Mouse (Mus musculus) brain, adult 2 months (tissue): Measurements from ENCODE around the gene Slc38a2.
A peak's percentile ranks its signal among the peaks of the same experiment; 100 is the strongest.

Experiments used
- DNase-seq: peaks from one replicate; pipeline ENCODE4 v3.0.0; 2011; ENCODE audit warnings: low read depth, low spot score

Gene Slc38a2

DNA sequence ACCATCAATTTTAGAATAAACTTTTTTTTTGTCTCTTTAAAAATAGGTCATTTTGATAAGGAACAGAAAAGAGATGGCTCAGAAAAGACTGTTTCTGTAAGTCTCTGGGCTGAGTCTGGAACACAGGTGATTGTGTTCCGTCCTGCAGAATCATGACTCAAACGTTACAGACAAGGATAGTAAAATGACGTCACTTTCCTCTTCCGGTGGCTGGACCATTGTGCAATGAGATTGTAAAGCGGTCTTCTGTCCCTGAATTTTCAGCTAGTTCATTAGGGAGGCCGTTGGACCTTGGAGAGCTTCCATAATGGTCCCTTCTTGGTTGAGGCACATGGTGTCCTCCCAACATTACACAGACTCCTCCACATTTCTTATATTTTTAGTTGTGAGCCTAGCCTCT lies 29.8 kb downstream of the Slc38a2 start:
- DNase-seq: no peak

DNA sequence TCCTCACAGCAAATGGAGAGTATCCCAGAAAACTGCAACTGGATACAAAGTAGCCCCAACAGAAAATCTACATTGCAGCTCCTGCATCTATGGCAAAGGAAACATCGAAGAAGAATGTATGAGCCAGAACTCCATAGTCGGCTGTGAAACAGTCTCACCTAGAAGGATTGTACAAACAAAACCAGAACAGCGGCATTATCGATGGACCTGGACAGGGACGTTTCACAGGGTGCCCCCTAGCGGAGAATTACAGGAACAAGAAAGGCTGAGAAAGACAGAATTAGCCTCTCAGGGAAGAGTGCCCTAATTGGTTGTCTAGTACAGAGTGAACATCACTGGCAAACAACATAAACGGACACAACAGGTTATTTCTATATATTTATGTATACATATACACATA lies 32.9 kb downstream of the Slc38a2 start:
- DNase-seq: peak; percentile 86

DNA sequence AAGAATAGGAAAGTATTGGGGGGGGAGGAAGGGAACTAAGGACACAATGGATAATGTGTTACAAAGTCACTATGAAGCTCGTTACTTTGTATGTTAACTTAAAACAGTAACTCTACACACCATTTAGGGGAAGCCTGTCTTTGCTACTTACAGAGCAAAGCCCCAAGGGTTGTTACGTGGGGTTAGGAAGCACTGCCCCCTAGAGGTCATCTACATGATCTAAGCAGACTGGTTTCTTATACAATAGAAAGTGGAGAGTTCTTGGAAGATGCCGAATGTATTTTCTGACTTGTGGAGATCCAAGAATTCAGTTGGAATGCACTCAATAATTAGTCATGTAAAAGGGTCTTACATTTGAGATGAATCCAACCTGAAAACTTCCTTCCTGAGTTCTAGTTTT lies 33.6 kb downstream of the Slc38a2 start:
- peak; percentile 95 for DNase-seq

DNA sequence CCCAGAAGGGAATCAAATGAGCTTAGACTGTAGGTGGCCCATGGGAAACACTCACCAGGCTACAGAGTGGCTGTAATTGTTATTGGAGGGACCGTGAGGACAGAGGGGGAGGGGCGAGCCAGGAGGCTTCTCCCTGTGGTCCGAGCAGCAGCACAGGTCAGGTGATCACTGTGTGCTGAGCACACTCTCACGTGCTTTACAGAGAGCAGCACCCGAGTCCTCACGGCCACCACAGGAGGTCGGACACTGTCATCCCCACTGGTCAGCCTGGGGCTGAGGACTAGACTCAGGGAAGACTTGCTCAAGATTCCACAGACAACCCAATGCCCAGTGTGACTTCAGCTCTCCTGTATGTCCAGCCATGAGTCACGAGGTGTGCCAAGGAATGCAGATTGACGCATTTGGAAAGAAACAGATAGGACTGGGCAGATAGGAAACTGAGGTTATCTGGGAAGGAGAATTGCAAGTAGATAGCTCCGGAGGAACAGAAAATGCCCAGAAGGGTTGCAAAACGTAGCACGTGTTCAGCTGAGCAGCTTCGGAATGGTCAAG lies 38.9 kb downstream of the Slc38a2 start:
- DNase-seq: no peak

DNA sequence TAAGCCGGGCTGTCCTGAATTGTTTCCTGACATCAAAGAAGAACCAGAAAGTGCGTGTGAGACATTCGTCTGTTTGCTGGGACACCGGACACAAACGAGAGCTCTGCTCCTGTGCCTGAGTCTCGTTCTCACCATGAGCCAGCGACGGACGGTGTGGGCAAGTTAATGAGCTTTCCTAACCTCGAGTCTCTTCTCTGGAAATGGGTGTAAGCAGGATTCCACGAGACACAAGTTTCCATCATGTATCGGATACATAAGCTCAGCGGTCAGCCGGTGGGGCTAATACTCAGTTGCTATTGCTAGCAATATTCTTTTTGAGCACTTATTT lies 41.3 kb downstream of the Slc38a2 start:
- DNase-seq: no peak

DNA sequence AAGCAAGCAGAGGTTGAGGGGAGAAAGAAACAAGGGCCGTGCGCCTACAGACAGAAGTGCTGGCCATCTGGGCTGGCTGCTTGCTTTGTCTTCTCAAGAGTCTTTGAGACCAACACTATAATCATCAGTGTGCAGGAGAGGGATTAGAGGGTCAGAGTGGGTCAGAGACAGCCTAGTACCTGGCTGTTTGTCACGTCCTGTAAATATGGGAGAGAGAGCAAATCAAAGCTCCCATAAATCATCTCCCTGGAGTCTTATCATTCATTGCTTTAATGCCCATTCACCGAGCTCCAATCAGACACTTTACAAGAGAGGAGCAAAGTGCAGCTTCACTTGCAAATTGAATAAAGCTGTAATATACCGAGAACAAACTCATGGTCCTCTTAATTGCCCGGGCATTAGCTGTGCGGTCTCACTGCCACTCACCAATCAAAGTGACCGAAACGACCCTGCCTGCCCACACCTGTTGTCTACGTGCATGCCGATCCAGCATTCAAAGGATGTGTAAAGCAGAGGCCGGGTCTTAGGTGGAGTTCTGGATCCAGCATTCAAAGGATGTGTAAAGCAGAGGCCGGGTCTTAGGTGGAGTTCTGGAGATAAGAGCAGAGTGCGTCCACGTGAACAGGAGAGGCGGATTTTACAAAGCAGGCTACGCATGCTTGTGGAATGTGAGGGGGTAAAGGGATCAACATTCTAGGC lies 41.8 kb downstream of the Slc38a2 start:
- DNase-seq: no peak

DNA sequence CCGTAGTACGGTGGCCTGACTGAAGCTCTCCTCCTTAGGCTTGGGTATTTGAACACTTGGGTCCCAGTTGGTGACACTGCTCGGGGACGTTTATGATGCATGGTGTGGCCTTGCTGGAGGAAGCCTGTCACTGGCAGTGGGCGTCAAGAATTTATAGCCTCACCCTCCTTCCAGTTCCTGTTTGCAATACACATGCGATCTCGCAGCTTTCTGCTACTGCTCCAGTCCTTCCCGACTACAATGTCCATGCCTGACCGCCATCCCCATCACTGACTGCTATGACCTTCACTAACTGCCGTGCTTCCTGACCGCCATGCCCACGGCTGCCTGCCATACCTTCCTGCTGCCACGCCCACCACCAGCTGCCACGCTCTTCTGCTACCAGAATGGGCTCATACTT lies 44.0 kb downstream of the Slc38a2 start:
- no peak for DNase-seq

DNA sequence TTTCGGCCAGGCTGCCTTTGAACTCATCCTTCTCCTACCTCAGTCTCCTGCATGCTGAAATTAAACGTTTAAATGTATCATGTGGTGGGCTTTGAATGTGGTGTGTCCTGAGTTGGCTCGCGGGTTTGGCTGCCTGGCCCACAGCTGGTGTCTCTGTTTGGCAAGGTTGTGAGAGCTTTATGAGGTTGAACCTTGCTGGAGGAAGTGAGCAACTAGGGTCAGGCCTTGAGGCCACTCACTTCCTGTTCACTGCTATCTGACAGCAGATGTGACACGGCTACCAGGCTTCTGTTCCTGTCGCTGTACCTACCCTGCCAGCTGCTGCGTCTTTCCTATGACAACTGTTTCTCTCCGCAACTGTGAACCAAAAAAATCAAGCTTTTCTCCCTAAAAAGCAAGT lies 44.8 kb downstream of the Slc38a2 start:
- DNase-seq: no peak

DNA sequence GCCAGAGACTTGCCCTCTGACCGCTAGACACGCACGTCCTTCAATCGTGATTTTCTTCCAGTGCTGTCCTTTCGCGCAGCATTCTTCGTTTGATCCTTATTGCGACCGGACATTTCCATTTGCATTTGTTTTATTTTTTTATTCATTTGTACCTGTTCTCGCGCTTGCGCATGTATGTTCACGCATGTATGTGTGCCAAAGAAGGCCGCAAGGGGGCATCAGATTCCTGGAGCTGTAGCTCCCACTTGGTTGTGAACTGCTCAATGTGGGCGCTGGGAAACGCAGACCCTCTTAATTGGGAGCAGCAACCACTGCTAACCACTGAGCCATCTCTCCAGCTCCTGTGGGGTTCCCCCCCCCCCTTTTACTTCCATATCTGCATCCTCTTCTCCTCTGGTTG lies 46.5 kb downstream of the Slc38a2 start:
- no peak for DNase-seq

DNA sequence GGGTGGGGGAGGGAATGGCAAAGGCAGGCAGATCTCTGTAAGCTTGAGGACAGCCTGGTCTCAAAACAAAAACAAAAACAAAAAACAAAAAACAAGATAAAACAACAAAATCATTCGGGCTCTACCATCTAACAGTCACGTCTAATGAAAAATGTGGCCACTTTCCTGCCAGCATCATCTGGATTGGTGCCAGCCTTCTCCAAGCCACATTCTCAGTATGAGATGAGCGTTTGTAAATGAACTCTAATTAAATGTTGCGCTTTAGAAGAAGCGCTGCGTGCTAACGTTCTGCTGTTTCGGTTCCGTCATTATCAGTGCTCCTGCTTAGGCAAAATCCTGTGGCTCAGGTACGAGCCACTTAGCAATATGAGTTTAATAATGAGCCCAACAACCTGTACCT lies 47.0 kb downstream of the Slc38a2 start:
- peak; percentile 38 for DNase-seq

DNA sequence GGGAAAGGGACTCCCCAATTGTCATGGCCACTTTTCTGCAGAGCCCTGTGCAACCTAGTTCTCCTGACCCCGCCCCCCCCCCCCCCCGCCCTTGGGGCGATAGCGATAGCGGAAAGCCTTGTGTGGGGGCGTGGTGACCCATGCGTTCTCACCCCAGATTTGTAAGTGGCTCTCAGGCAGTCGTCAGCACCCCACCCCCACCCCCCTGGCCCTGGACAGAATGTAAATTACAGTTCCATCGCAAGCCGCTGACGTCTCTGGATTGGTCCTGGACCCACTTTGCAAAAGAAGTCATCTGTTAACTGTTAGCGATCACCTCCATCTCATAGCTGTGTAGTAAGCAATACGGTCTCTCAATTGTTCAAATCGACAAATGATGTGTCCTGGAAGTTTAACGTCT lies 52.2 kb downstream of the Slc38a2 start:
- DNase-seq: no peak

DNA sequence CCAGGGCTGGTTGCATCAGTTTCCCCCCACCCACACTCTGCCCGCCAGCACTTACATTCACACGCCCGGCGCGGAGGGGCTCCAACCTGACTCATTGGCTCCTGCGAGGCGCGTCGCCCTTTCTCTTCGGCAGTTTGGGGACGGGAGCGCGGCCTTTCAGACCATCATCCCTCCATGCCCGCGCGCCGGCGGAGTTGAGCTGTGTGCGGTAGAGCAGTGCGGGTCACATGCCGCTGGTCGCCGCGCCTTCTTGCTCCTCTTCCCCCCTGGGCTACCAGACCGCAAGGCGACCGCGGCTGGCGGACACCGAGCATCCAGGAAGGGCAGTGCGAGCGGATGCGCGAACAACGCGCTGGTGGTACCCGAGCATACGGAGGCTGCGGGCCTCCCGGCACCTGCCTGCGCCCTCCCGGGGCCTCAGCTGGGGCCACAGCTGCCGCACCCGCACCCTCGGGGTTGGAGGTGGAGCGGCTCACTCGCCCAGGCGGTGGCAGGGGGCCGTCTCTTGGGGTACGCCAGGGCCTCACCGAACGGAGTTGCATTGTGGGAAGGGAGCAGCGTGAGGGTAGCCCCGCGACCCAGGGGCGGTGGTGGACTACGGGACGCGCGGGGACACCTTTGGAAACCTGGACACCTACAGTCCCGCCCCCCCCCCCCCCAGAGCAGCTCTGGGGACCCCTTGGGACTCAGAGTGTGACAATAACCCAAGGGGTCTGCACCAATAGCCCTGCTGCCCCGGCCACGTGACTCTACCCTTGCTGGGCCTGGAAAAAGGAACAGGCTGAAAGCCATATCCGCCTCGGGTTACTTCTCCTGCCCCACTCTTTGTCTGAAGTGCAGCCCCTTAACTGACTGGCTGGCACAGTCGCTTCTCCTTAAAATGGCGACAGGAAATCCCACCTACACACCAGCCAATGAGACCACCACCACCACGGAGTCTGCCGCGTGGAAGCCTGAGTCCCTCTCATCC lies 56.8 kb downstream of the Slc38a2 start, which contains the start of gene Slc38a1:
Slc38a1 (minus strand) TSS at position 478 of the 970 bp plus-strand sequence.
- peak; percentile 76 for DNase-seq

DNA sequence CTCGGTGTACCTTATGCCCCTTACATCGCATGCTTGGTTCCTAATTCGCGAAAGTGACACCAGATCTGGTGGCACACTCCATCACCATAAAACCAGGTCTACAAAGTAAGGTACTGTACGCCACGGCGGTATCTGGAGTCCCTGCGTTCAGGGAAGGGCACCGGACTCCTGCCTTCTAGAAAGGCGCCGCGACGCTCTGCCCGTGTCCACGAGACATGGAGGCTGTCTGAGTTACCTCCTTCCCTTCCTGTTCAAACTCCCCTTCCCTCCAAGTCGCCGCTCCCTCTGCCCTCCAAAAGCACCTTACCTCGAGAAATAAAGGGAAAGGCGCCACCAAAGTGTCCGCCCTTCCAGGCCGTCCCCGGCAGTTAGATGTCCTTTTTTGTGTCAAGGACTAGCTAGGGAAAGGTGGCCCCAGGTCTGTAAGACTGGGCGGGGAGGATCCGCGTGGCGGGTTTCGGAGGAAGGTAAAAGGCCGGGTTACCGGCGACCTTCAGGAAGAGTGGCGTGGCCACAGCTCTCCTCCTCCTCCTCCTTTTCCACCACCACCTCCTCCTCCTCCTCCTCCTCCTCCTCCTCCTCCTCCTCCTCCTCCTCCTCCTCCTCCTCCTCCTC lies 57.6 kb downstream of the Slc38a2 start:
- DNase-seq: peak; percentile 55

DNA sequence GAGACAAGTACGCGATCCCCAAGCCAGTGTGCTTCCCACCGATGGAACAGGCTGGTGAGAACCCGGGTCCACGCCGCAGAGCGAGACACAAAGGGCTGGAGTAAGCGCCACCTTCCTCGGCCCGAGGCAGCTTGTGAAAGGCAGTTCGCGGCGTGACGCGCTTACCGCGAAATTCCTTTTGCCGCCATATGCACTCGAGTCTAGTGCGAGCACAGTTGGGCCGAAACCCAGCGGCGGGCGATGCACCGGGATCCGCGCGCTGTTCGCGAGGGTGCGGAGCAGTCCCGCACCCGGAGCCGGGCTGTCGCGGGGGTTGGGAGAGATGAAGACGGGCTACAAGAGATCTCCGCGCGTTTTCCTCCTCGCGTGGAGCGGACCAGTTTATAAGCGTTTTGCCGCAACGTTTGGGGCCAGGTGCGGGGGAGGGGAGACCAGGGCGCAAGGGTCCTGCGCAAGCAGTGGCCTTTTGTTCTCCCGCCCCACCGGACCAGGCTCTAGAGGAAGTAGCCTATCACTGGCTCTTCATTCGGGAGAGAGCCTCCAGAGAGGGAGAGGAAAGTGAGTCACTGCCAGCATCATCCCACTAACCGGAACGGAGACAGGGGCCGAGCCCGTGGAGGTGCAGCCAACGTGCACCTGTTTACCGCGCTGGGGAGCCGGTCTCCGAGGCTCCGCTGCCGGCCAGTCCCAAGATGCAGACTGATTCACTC lies 58.3 kb downstream of the Slc38a2 start:
- DNase-seq: peak; percentile 92

DNA sequence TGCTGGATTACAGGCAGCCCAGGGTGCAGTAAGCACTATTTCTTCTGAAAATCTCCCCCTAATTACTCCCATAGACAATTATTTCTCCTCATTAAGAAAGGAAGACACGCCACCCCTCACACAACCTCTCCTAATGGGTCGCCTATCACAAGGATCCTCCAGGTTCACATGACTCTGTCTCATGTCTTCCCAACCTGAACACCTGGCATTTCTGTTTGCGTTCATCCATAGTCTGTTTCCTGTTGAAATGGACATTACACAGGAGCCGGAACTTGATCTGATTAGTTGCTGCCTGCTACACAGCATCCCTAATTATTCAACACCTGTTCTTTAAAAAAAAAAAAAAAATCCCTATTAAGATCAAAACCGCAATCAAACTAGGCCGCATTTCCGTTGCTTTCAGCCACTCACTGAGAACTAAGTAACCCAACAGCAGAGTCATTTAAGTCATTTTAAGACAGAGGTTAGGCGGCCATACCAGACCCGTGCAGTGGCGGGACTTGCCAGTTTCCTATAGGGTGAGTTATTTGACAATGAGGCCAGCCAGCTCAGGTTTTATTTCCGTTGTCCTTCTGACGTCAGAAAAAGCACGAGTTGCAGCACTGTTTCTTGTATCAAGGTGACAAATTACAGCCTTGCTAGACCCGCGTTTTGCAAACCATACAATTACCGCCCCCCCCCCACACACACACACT lies 59.1 kb downstream of the Slc38a2 start:
- DNase-seq: peak; percentile 86

DNA sequence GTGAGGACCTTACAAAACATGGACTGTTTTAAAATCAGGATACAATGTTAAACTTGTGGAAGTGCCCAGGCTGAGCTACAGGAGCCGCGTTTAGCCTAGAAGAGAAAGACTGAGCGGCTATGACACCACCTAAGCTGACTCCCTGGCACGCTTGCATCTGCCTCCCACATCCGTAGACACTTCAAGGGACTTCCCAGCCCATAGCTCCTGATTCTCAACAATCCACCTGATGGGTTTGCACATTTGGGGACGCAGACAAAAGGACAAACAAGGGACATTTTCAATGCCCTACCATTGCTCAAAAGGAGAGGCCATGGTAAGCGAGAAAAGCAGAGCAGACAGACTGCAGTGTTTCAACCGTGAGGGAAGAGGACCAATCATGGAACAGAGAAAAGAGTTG lies 59.9 kb downstream of the Slc38a2 start:
- DNase-seq: peak; percentile 51

DNA sequence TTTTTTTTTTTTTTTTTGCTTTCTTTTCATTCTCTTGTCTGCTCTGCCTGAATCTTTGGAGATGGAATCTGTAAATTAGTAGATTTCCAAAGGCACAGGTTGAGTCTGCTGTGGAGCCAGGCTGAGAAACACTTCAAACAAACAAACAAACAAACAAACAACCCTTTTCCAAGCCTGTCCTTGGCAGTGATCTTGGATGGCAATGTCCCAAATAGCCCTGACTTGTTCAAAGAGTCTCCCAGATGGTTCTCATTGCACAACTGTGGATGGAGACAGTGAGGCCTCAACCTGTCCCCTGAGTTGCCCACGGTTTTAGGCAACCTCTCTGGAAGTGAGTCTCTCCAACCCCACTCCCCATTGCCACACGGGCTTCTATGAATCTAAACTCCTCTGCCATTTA lies 60.9 kb downstream of the Slc38a2 start:
- DNase-seq: no peak

DNA sequence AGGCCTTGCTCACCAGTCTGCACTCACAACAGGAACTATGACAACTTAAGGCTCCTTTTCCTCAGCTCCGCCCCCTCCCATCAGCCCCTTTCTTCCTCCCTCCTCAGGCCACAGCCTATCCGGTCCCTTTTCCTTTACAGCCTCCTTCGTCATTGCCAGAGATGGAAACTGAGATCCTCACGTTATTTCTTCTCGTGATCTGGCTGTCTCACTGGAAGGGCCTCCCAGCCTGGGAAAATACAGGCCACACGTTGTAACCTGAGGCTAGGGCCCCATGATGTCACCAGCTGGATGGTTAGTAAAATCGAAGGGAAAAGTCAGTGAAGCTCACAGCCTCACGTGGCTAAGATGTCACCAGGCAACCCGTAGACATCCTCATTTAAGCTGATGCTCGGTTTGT lies 61.4 kb downstream of the Slc38a2 start:
- DNase-seq: peak; percentile 47
